Mouse (Mus musculus) spleen, embryonic (tissue): ENCODE results near the gene Alpk3.

Source experiments
- CTCF ChIA-PET: fragments of 350-600 bp; sonication (Branson Sonifier 250); formaldehyde crosslinking; loops from one replicate; lab custom pipeline; 2022; lab: Charles Lee

Gene Alpk3

GRCm38 (mm10) chr7:81072463-81072862, 15.1 kb downstream of the Alpk3 start:
- CTCF ChIA-PET, result no interaction called here

- CTCF ChIA-PET, result no interaction called here
These were observed 15.9 kb downstream of the Alpk3 start for GRCm38 (mm10) chr7:81073273-81073672.

- CTCF ChIA-PET, result no interaction called here
These were observed 17.1 kb downstream of the Alpk3 start for GRCm38 (mm10) chr7:81074546-81074945.

GRCm38 (mm10) chr7:81075299-81075698, 17.9 kb downstream of the Alpk3 start:
- CTCF ChIA-PET, result no interaction called here

GRCm38 (mm10) chr7:81075732-81076131, 18.3 kb downstream of the Alpk3 start:
- CTCF ChIA-PET, result no interaction called here

GRCm38 (mm10) chr7:81077009-81077408, 19.6 kb downstream of the Alpk3 start:
- CTCF ChIA-PET, result no interaction called here

- CTCF ChIA-PET, result no interaction called here
These were observed 21.3 kb downstream of the Alpk3 start for GRCm38 (mm10) chr7:81078740-81079139.

GRCm38 (mm10) chr7:81093420-81093965, 36.1 kb downstream of the Alpk3 start:
- CTCF ChIA-PET, result no interaction called here

- CTCF ChIA-PET, result no interaction called here
These were observed 36.8 kb downstream of the Alpk3 start for GRCm38 (mm10) chr7:81094104-81094757.

- CTCF ChIA-PET, result no interaction called here
These were observed 42.9 kb downstream of the Alpk3 start for GRCm38 (mm10) chr7:81100341-81100740.

GRCm38 (mm10) chr7:81102854-81103253, 45.5 kb downstream of the Alpk3 start:
- CTCF ChIA-PET, result no interaction called here

GRCm38 (mm10) chr7:81105525-81105924, 48.1 kb downstream of the Alpk3 start:
- CTCF ChIA-PET, result no interaction called here

GRCm38 (mm10) chr7:81108226-81108625, 50.8 kb downstream of the Alpk3 start:
- CTCF ChIA-PET, result no interaction called here

GRCm38 (mm10) chr7:81109717-81110651, 52.6 kb downstream of the Alpk3 start:
- CTCF ChIA-PET, result no interaction called here

GRCm38 (mm10) chr7:81110791-81111190, 53.4 kb downstream of the Alpk3 start:
- CTCF ChIA-PET, result interaction anchor here (0.5 kb wide), 1 partner anchor 55 kb away, joined by 7 read pairs; no protein-coding TSS in a partner anchor

- CTCF ChIA-PET, result interaction anchor here (0.6 kb wide), 1 partner anchor 1386 kb away, joined by 3 read pairs; no protein-coding TSS in a partner anchor
These were observed 54.3 kb downstream of the Alpk3 start for GRCm38 (mm10) chr7:81111729-81112128.

- CTCF ChIA-PET, result no interaction called here
These were observed 55.4 kb downstream of the Alpk3 start for GRCm38 (mm10) chr7:81112686-81113360.

GRCm38 (mm10) chr7:81114555-81114954, 57.2 kb downstream of the Alpk3 start, which contains the start of gene Slc28a1:
Gene Slc28a1 (plus strand): TSS chr7:81114799.
- CTCF ChIA-PET, result no interaction called here

GRCm38 (mm10) chr7:81121099-81121498, 63.7 kb downstream of the Alpk3 start:
- CTCF ChIA-PET, result no interaction called here

- CTCF ChIA-PET, result interaction anchor here (0.6 kb wide), 1 partner anchor 182 kb away, joined by 3 read pairs; no protein-coding TSS in a partner anchor
These were observed 65.4 kb downstream of the Alpk3 start for GRCm38 (mm10) chr7:81122808-81123207.

GRCm38 (mm10) chr7:81123553-81123952, 66.2 kb downstream of the Alpk3 start:
- CTCF ChIA-PET, result no interaction called here

- CTCF ChIA-PET, result no interaction called here
These were observed 67.4 kb downstream of the Alpk3 start for GRCm38 (mm10) chr7:81124773-81125172.
